In genomic region chr7:57635026-57635425, GRCm38 (mm10) we compare ENCODE assay signal across 18 mouse cellular contexts.
A peak's percentile ranks its signal among the peaks of the same experiment; 100 is the strongest.
DNase-seq lines count a peak whose midpoint lies in the region.
"Had no signal": no experiment of that assay in that cellular context is flagged by ENCODE, and none has a peak within 500 bp of the region (broad histone marks: within the 10 kb centered on the region; RNA-seq: fewer than 3 reads in every experiment).

No protein-coding gene starts in this region.

- peak; percentile 1 for DNase-seq in embryo, embryonic 9.5 days (ENCODE audit: extremely low spot score)
- DNase-seq in embryo, embryonic 11 days: no peak
- peak; percentile 28 for DNase-seq in kidney, adult 9 months
- DNase-seq in kidney, adult 11 months: no peak
- DNase-seq in layer of hippocampus, adult 9-11 months: peak; percentile 43
- no peak for DNase-seq in layer of hippocampus, adult 9-10 months (ENCODE audit: low spot score)
- peak; percentile 28 to 36 for DNase-seq in right cerebral cortex, adult 2 months (ENCODE audit: low spot score in 2 of 2)
- no peak for DNase-seq in right cerebral cortex, postnatal 25 days
- DNase-seq: adrenal gland, adult 8-10 months; adrenal gland, postnatal 36 days; B cell, adult 2 months; cerebellum, adult 11 months; cerebellum, adult 8-10 months; cerebellum, postnatal 14 days; forebrain, postnatal 0 days; gastrocnemius, postnatal 14 days; heart, adult 2 months; heart, postnatal 14 days had no signal

Comparison
In these comparisons a context has a peak if more than half of its experiments do, and no peak if none do; other contexts are left out.
1. DNase-seq: peak in embryo, embryonic 9.5 days (single experiment), kidney, adult 9 months (single experiment), layer of hippocampus, adult 9-11 months (single experiment) and right cerebral cortex, adult 2 months (2 of 2); none in embryo, embryonic 11 days (single experiment), kidney, adult 11 months (single experiment), layer of hippocampus, adult 9-10 months (single experiment) and right cerebral cortex, postnatal 25 days (single experiment).